Mouse (Mus musculus): ENCODE data around the gene Mmp2.

- no peak for TF ChIP-seq CTCF (IDR thresholded peaks at IDR 0.05; ENCODE audit: low read depth, low read length)
- TF ChIP-seq POLR2A (IDR thresholded peaks at IDR 0.05; ENCODE audit: extremely low read depth, insufficient read depth, low read length) = no peak
These were observed 75.9 kb downstream of the Mmp2 start for GRCm38 (mm10) chr8:92902981-92903380.

Measured in liver, adult 2 months (tissue).